Mouse (Mus musculus): ENCODE data around the gene Vmn1r178.
"Not testable (repeated sequence)": the region's sequence is repeated elsewhere in the genome, so short reads cannot be mapped to it uniquely, and the experiment has no call there.

Vmn1r178 gene

DNA sequence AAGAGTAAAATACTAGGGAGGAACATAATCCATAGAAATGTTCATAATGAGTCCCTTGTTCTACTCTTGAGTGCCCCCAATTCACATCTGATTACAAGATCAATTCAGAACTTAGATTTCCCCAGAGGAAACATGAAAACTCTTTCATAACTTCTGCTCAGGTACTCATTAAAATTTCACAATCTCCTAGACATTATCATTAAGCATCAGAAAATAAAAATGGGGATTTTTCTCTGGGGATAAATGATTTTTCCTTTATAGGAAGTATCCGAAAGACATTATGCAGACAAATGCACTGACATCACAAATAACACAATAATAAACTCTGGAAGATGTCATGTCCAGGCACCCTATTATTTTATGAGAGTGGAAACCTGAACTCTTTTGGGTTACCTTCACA, at the start of gene Vmn1r178:
Gene Vmn1r178 (plus strand): TSS at position 301 of the 400 bp plus-strand sequence.
- DNase-seq (ENCODE audit: low read depth, low spot score): no peak

DNA sequence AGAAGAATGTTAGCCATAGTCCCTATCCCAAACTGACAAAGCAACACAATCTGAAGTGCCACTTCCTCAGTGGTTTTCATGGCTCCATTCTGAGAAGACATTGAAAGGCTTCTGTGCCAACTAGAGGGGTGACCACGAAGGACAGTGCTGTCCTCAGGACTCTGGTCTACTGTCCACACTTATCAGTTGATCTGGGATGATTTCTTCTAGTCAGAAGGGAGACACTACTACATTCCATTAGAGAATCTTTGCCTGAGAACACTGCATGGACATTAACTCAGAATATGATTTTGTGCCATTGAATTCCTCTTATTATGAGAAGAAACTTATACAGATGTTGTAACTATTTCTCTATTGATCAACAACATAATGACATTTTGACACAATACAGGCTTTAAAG, 25.5 kb upstream of the Vmn1r178 start, which contains the start of gene Vmn1r177:
Gene Vmn1r177 (minus strand): TSS at position 101 of the 400 bp plus-strand sequence.
- not testable (repeated sequence) for DNase-seq (ENCODE audit: low read depth, low spot score)

DNA sequence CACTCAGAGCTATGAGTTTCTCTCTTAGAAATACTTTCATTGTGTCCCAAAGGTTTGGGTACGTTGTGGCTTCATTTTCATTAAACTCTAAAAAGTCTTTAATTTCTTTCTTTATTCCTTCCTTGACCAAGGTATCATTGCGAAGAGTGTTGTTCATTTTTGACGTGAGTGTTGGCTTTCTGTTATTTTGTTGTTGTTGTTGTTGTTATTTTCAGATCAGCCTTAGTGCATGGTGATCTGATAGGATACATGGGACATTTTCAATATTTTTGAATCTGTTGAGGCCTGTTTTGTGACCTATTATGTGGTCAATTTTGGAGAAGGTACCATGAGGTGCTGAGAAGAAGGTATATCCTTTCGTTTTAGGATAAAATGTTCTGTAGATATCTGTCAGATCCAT, 14.9 kb upstream of the Vmn1r178 start:
- not testable (repeated sequence) for DNase-seq (ENCODE audit: low read depth, low spot score)

GRCm38 (mm10) chr7:23926678-23927077, 34.9 kb downstream of the Vmn1r178 start, which contains the start of gene Vmn1r179:
TSS of gene Vmn1r179 (plus strand) at chr7:23926978.
- no peak for DNase-seq (ENCODE audit: low read depth, low spot score)

Measured in skeletal muscle tissue, adult 2 months (tissue).